Comparison of ENCODE assay signal across 10 mouse cellular contexts in genomic region chr17:48001157-48001556, GRCm38 (mm10). TPM values are rescaled to one million over a fixed set of nuclear protein-coding genes. Genes with fewer than 3 reads are reported as not detected.
DNase-seq lines count a peak whose midpoint lies in the region; ATAC-seq and TF ChIP-seq lines count a peak whose summit lies in the region.
"Had no signal": no experiment of that assay in that cellular context is flagged by ENCODE, and none has a peak within 500 bp of the region (broad histone marks: within the 10 kb centered on the region; RNA-seq: fewer than 3 reads in every experiment).

No protein-coding gene starts in this region.

- no peaks in the 10 kb centered on the region for H3K36me3 ChIP-seq in lung, embryonic 14.5 days (ENCODE audit: insufficient read depth)
- H3K36me3 ChIP-seq in heart, embryonic 15.5 days, result no peaks in the 10 kb centered on the region
- no peaks in the 10 kb centered on the region for H3K36me3 ChIP-seq in limb, embryonic 11.5 days (ENCODE audit: control insufficient read depth, insufficient read depth, low read length)
- no peaks in the 10 kb centered on the region for H3K36me3 ChIP-seq in stomach, embryonic 14.5 days (ENCODE audit: control insufficient read depth, insufficient read depth, low read length)
- H3K36me3 ChIP-seq: G1E had no signal

- peak overlapping the region; percentile 67 for H3K4me2 ChIP-seq in lung, embryonic 14.5 days
- H3K4me2 ChIP-seq in heart, embryonic 15.5 days, result peak overlapping the region; percentile 79
- peak overlapping the region; percentile 47; the same call in 1 of the 2 replicates for H3K4me2 ChIP-seq in limb, embryonic 11.5 days (ENCODE audit: low read depth, severe bottlenecking)
- H3K4me2 ChIP-seq in stomach, embryonic 14.5 days (replicated peaks; ENCODE audit: low read depth, low read length), result peak overlapping the region; percentile 49

- peak; percentile 55 for ATAC-seq in lung, embryonic 14.5 days (ENCODE audit: insufficient read depth)
- ATAC-seq in heart, embryonic 15.5 days (replicated peaks; ENCODE audit: insufficient number of reproducible peaks, insufficient read depth, low FRiP score, low read depth), result no peak
- ATAC-seq in limb, embryonic 11.5 days (ENCODE audit: insufficient number of reproducible peaks, low FRiP score, low TSS enrichment, low read depth), result no peak
- no peak; the same call in 1 of the 2 replicates for ATAC-seq in stomach, embryonic 14.5 days (ENCODE audit: insufficient number of reproducible peaks, insufficient read depth, low FRiP score, low read depth)

- peak overlapping the region; percentile 43 for H3K9ac ChIP-seq in lung, embryonic 14.5 days
- peak overlapping the region; percentile 55 for H3K9ac ChIP-seq in heart, embryonic 15.5 days
- no peak overlapping the region for H3K9ac ChIP-seq in limb, embryonic 11.5 days (ENCODE audit: low read length)
- no peak overlapping the region for H3K9ac ChIP-seq in stomach, embryonic 14.5 days (replicated peaks; ENCODE audit: low read depth, low read length)

- TF ChIP-seq CTCF in lung, embryonic 14.5 days (IDR thresholded peaks at IDR 0.05; ENCODE audit: low read depth), result no peak

- peak overlapping the region; percentile 89 for H3K27ac ChIP-seq in lung, embryonic 14.5 days (ENCODE audit: low read depth)
- peak overlapping the region; percentile 85 for H3K27ac ChIP-seq in heart, embryonic 15.5 days
- no peak overlapping the region for H3K27ac ChIP-seq in limb, embryonic 11.5 days (replicated peaks; ENCODE audit: low read depth, low read length)
- H3K27ac ChIP-seq in stomach, embryonic 14.5 days (ENCODE audit: low read length), result peak overlapping the region; percentile 85; the same call in 1 of the 2 replicates

- peak; percentile 82 for DNase-seq in lung, embryonic 14.5 days
- no peak for DNase-seq in lung, adult 18-20 months
- no peak for DNase-seq in limb, embryonic 11.5 days (ENCODE audit: low spot score)
- no peak for DNase-seq in layer of hippocampus, postnatal 14 days (ENCODE audit: low spot score in 2 of 2)
- no peak for DNase-seq in thymus, postnatal 36 days
- no peak for DNase-seq in adrenal gland, adult 18-20 months (ENCODE audit: low spot score in 2 of 2)

- peaks cover 28% of the 10 kb centered on the region for H3K4me1 ChIP-seq in lung, embryonic 14.5 days (ENCODE audit: insufficient read depth)
- H3K4me1 ChIP-seq in heart, embryonic 15.5 days (replicated peaks), result peaks cover 34% of the 10 kb centered on the region
- H3K4me1 ChIP-seq in limb, embryonic 11.5 days (ENCODE audit: control insufficient read depth, insufficient read depth, low read length), result peaks cover 14% of the 10 kb centered on the region; the same call in 1 of the 2 replicates
- peaks cover 26% of the 10 kb centered on the region for H3K4me1 ChIP-seq in stomach, embryonic 14.5 days (ENCODE audit: control insufficient read depth, insufficient read depth, low read length)

- H3K4me3 ChIP-seq in lung, embryonic 14.5 days (ENCODE audit: low read depth, low read length), result peak overlapping the region; percentile 32
- H3K4me3 ChIP-seq in heart, embryonic 15.5 days, result peak overlapping the region; percentile 50
- H3K4me3 ChIP-seq in limb, embryonic 11.5 days (ENCODE audit: low read depth, low read length), result no peak overlapping the region
- H3K4me3 ChIP-seq in stomach, embryonic 14.5 days (ENCODE audit: low read depth, low read length), result peak overlapping the region; percentile 16; the same call in 1 of the 2 replicates

- no peaks in the 10 kb centered on the region for H3K27me3 ChIP-seq in lung, embryonic 14.5 days (ENCODE audit: insufficient read depth, low read length)
- H3K27me3 ChIP-seq in heart, embryonic 15.5 days, result no peaks in the 10 kb centered on the region
- H3K27me3 ChIP-seq in limb, embryonic 11.5 days (ENCODE audit: control insufficient read depth, insufficient read depth, low read length), result no peaks in the 10 kb centered on the region
- no peaks in the 10 kb centered on the region for H3K27me3 ChIP-seq in stomach, embryonic 14.5 days (ENCODE audit: control insufficient read depth, insufficient read depth, low read length)

- WGBS in lung, embryonic 14.5 days, result 6% methylated on average over 7 of the region's 7 CpGs
- 7% methylated on average over 7 of the region's 7 CpGs for WGBS in heart, embryonic 15.5 days
- 44% methylated on average over 7 of the region's 7 CpGs for WGBS in limb, embryonic 11.5 days
- WGBS in stomach, embryonic 14.5 days, result 4% methylated on average over 7 of the region's 7 CpGs

- H3K9me3 ChIP-seq in lung, embryonic 14.5 days (ENCODE audit: low read depth, low read length), result no peaks in the 10 kb centered on the region
- no peaks in the 10 kb centered on the region for H3K9me3 ChIP-seq in heart, embryonic 15.5 days (replicated peaks)
- H3K9me3 ChIP-seq in limb, embryonic 11.5 days (ENCODE audit: control insufficient read depth, low read length), result no peaks in the 10 kb centered on the region
- no peaks in the 10 kb centered on the region for H3K9me3 ChIP-seq in stomach, embryonic 14.5 days (ENCODE audit: control insufficient read depth, low read depth, low read length)

RNA-seq across cellular contexts. Expression of gene 1700122O11Rik, which starts 36.9 kb away (rescaled TPM):
- not detected in 2 replicates for polyA plus RNA-seq in lung, embryonic 14.5 days (2014; fragmentation: Nextera tagmentation; extraction: Ambion mirVana)
- not detected in 2 replicates for polyA plus RNA-seq in heart, embryonic 15.5 days (2015; fragmentation: Nextera tagmentation; extraction: Ambion mirVana)
- polyA plus RNA-seq in limb, embryonic 11.5 days (2014; fragmentation: Nextera tagmentation; extraction: Ambion mirVana), result not detected in 2 replicates
- not detected in 2 replicates for polyA plus RNA-seq in stomach, embryonic 14.5 days (2014; fragmentation: Nextera tagmentation; extraction: Ambion mirVana)
- total RNA-seq in layer of hippocampus, postnatal 14 days (2021), result not detected
- total RNA-seq in adrenal gland, adult 18-20 months (2021), result not detected
- total RNA-seq: G1E; gastrocnemius, postnatal 10 days had no signal
- polyA plus RNA-seq: G1E had no signal

Comparison
In these comparisons a context has a peak if more than half of its experiments do, and no peak if none do; other contexts are left out.
1. H3K9ac ChIP-seq: peak in lung, embryonic 14.5 days (single experiment) and heart, embryonic 15.5 days (single experiment); none in limb, embryonic 11.5 days (single experiment) and stomach, embryonic 14.5 days (single experiment).
2. Peak in every context shown above with its lines, with median percentiles within 50 percentile points of each other: H3K4me2 ChIP-seq.